8 mouse cellular contexts compared by ENCODE assay signal in genomic region chr12:81630520-81630914, GRCm38 (mm10). TPM values are rescaled to one million over a fixed set of nuclear protein-coding genes. Genes with fewer than 3 reads are reported as not detected.
DNase-seq lines count a peak whose midpoint lies in the region; ATAC-seq and TF ChIP-seq lines count a peak whose summit lies in the region.

No protein-coding gene starts in this region.

- peak overlapping the region; percentile 95 for H3K27ac ChIP-seq in hindbrain, postnatal 0 days
- H3K27ac ChIP-seq in limb, embryonic 13.5 days, result no peak overlapping the region
- peak overlapping the region; percentile 96 for H3K27ac ChIP-seq in midbrain, embryonic 16.5 days (ENCODE audit: low read length)

- H3K4me1 ChIP-seq in hindbrain, postnatal 0 days (ENCODE audit: insufficient read depth, low read length), result peaks cover 12% of the 10 kb centered on the region
- H3K4me1 ChIP-seq in limb, embryonic 13.5 days, result peaks cover 12% of the 10 kb centered on the region
- H3K4me1 ChIP-seq in midbrain, embryonic 16.5 days (ENCODE audit: control insufficient read depth, insufficient read depth, low read length), result peaks cover 9% of the 10 kb centered on the region

- peak overlapping the region; percentile 68 for H3K4me3 ChIP-seq in hindbrain, postnatal 0 days (ENCODE audit: low read length)
- H3K4me3 ChIP-seq in limb, embryonic 13.5 days, result peak overlapping the region; percentile 57
- peak overlapping the region; percentile 82 for H3K4me3 ChIP-seq in midbrain, embryonic 16.5 days (ENCODE audit: low read depth, low read length)

- TF ChIP-seq CTCF in hindbrain, postnatal 0 days (IDR thresholded peaks at IDR 0.05; ENCODE audit: low read depth), result no peak

- ATAC-seq in hindbrain, postnatal 0 days, result peak; percentile 84
- ATAC-seq in limb, embryonic 13.5 days (ENCODE audit: low FRiP score, low read depth), result no peak; the same call in 1 of the 2 replicates
- ATAC-seq in midbrain, embryonic 16.5 days, result peak; percentile 82
- no peak for ATAC-seq in CD4-positive, CD25-positive, alpha-beta regulatory T cell, adult 4 months

- WGBS in hindbrain, postnatal 0 days, result 1% methylated on average over 16 of the region's 16 CpGs
- whole genome bisulfite sequencing in limb, embryonic 13.5 days, result 1% methylated on average over 16 of the region's 16 CpGs
- under 1% methylated on average over 16 of the region's 16 CpGs for WGBS in midbrain, embryonic 16.5 days

- H3K4me2 ChIP-seq in hindbrain, postnatal 0 days (ENCODE audit: low read depth, low read length), result peak overlapping the region; percentile 86
- peak overlapping the region; percentile 97 for H3K4me2 ChIP-seq in limb, embryonic 13.5 days (replicated peaks)
- peak overlapping the region; percentile 72 for H3K4me2 ChIP-seq in midbrain, embryonic 16.5 days (ENCODE audit: low read length)

- H3K9me3 ChIP-seq in hindbrain, postnatal 0 days (ENCODE audit: low read length), result no peaks in the 10 kb centered on the region
- no peaks in the 10 kb centered on the region; the same call in 1 of the 2 replicates for H3K9me3 ChIP-seq in limb, embryonic 13.5 days
- H3K9me3 ChIP-seq in midbrain, embryonic 16.5 days (replicated peaks; ENCODE audit: control insufficient read depth, low read length, poor library complexity, severe bottlenecking), result no peaks in the 10 kb centered on the region

- H3K36me3 ChIP-seq in hindbrain, postnatal 0 days (ENCODE audit: insufficient read depth, low read length), result no peaks in the 10 kb centered on the region
- H3K36me3 ChIP-seq in limb, embryonic 13.5 days, result no peaks in the 10 kb centered on the region
- no peaks in the 10 kb centered on the region for H3K36me3 ChIP-seq in midbrain, embryonic 16.5 days (ENCODE audit: control insufficient read depth, insufficient read depth, low read length)

- peak overlapping the region; percentile 89 for H3K9ac ChIP-seq in hindbrain, postnatal 0 days (replicated peaks; ENCODE audit: low read length)
- H3K9ac ChIP-seq in limb, embryonic 13.5 days, result peak overlapping the region; percentile 63; the same call in 1 of the 2 replicates
- H3K9ac ChIP-seq in midbrain, embryonic 16.5 days (ENCODE audit: low read depth, low read length), result peak overlapping the region; percentile 80

- H3K27me3 ChIP-seq in hindbrain, postnatal 0 days (ENCODE audit: insufficient read depth, low read length), result no peaks in the 10 kb centered on the region
- H3K27me3 ChIP-seq in limb, embryonic 13.5 days, result peaks cover 89% of the 10 kb centered on the region
- no peaks in the 10 kb centered on the region; the same call in 1 of the 2 replicates for H3K27me3 ChIP-seq in midbrain, embryonic 16.5 days (ENCODE audit: control insufficient read depth, insufficient read depth, low read depth, low read length)

- peak; percentile 12 for DNase-seq in adrenal gland, postnatal 10 days
- DNase-seq in cerebellum, postnatal 10 days, result peak; percentile 80 to 82
- peak; percentile 62 to 70 for DNase-seq in frontal cortex, postnatal 36 days (ENCODE audit: low spot score in 2 of 2)
- peak; percentile 87 for DNase-seq in hindbrain, postnatal 0 days (ENCODE audit: low spot score)
- no peak for DNase-seq in spleen, postnatal 4 days (ENCODE audit: low spot score in 2 of 2)

RNA-seq across cellular contexts. Expression of gene Ttc9, which starts 0.5 kb away (rescaled TPM):
- 1 to 10 TPM; 3.6 to 6.8 TPM for total RNA-seq in adrenal gland, postnatal 10 days (2021)
- 60.2 and 60.4 TPM in 2 replicates for total RNA-seq in hindbrain, postnatal 0 days (2014; rRNA removed)
- polyA plus RNA-seq in hindbrain, postnatal 0 days (2015; fragmentation: Nextera tagmentation; extraction: Ambion mirVana), result 17.3 and 19.0 TPM in 2 replicates
- polyA plus RNA-seq in limb, embryonic 13.5 days (2015; fragmentation: Nextera tagmentation; extraction: Ambion mirVana), result 0.66 and 0.85 TPM in 2 replicates
- polyA plus RNA-seq in midbrain, embryonic 16.5 days (2015; fragmentation: Nextera tagmentation; extraction: Ambion mirVana), result 15.3 and 17.2 TPM in 2 replicates
- polyA plus RNA-seq in CD4-positive, CD25-positive, alpha-beta regulatory T cell, adult 4 months (2017; shearing (Covaris generic)), result under 1 TPM in 1 of 2 experiments, not detected in 1; 0.22 TPM

RNA-seq across cellular contexts. Expression of gene Med6, which starts 35.7 kb away (rescaled TPM):
- 10 to 100 TPM; 25.0 to 25.9 TPM for total RNA-seq in adrenal gland, postnatal 10 days (2021)
- total RNA-seq in hindbrain, postnatal 0 days (2014; rRNA removed), result 12.3 and 25.6 TPM in 2 replicates
- polyA plus RNA-seq in hindbrain, postnatal 0 days (2015; fragmentation: Nextera tagmentation; extraction: Ambion mirVana), result 31.5 and 35.5 TPM in 2 replicates
- 85.8 and 87.6 TPM in 2 replicates for polyA plus RNA-seq in limb, embryonic 13.5 days (2015; fragmentation: Nextera tagmentation; extraction: Ambion mirVana)
- 38.0 and 39.4 TPM in 2 replicates for polyA plus RNA-seq in midbrain, embryonic 16.5 days (2015; fragmentation: Nextera tagmentation; extraction: Ambion mirVana)
- polyA plus RNA-seq in CD4-positive, CD25-positive, alpha-beta regulatory T cell, adult 4 months (2017; shearing (Covaris generic)), result 10 to 100 TPM; 31.1 to 35.2 TPM

Comparison
In these comparisons a context has a peak if more than half of its experiments do, and no peak if none do; other contexts are left out.
1. DNase-seq: peak in adrenal gland, postnatal 10 days (single experiment), cerebellum, postnatal 10 days (2 of 2), frontal cortex, postnatal 36 days (2 of 2) and hindbrain, postnatal 0 days (single experiment); none in spleen, postnatal 4 days (0 of 2).
2. ATAC-seq: peak in hindbrain, postnatal 0 days (single experiment) and midbrain, embryonic 16.5 days (single experiment); none in limb, embryonic 13.5 days (single experiment) and CD4-positive, CD25-positive, alpha-beta regulatory T cell, adult 4 months (single experiment).
3. Peak in every context shown above with its lines, with median percentiles within 50 percentile points of each other: H3K4me2 ChIP-seq, H3K4me3 ChIP-seq and H3K9ac ChIP-seq.